Mouse (Mus musculus) spleen, adult 2 months (tissue): ENCODE measurements around the gene Gm32802.
"Not testable (repeated sequence)": the region's sequence is repeated elsewhere in the genome, so short reads cannot be mapped to it uniquely, and the experiment has no call there.

Experiments used
- CTCF ChIP-seq: fragments of 200-500 bp; IDR thresholded peaks from 2 replicates; pipeline ENCODE4 v1.5.1; 2011; ENCODE audit warnings: mild to moderate bottlenecking, inconsistent platforms; ENCODE audit not compliant: insufficient read depth, insufficient read length, insufficient replicate concordance; ENCODE audit errors: extremely low read depth
- POLR2A ChIP-seq: fragments of 200-500 bp; IDR thresholded peaks from 2 replicates; pipeline ENCODE4 v1.6.1; 2011; ENCODE audit warnings: low read depth, low read length, inconsistent platforms

DNA sequence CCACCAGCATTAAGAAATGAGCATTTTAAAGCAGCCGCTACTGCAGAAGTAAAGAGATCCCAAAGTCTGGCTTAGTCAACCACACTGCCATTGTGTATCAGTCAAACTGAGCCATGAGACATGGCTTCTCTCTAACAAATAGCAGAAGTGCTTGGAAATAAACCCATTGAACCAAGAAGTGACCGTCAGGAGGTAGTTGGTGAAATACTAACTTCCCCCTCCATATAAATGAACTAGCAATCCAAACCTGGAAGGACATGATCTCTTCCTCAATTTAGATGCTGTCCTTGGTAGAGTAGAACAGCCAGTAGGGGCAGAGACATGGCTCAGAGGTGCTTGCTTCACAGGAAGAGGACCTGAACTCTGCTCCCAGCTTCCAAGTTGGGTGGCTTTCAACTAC, 12.9 kb downstream of the Gm32802 start:
- not testable (repeated sequence) for TF ChIP-seq CTCF, POLR2A
